Mouse (Mus musculus): ENCODE results near the gene Chrm4. TPM values are rescaled to one million over a fixed set of nuclear protein-coding genes. Genes with fewer than 3 reads are reported as not detected.

The Chrm4 gene
- polyA plus RNA-seq, 1 experiment from 2014 or later = 0.23 TPM

DNA sequence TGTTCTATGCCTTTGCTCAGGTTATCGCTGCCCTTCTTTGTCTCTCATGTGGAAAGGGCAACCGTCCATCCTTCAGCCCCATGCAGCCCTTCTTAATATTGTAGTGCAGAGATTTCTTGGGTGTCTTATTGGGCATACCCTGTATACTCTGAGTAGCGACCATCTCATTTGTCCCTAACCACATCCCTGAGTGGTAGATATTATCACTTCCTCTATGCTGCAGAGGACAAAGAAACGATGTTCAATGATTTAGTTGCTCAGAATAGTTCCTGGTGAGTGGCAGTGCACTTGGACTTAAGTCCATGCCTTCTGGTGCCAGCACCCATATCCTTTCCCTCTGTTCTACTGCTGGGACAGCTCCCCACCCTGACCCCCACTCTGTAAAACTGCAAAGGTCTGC, 50.9 kb downstream of the Chrm4 start:
- Histone ChIP-seq H3K9me3 (ENCODE audit: control insufficient read depth, low read length) (no peaks in the 10 kb centered on the region), H3K9ac (ENCODE audit: low read depth, low read length) (no peak overlapping the region), H3K4me2 (ENCODE audit: low read depth, low read length) (no peak overlapping the region), H3K27ac (ENCODE audit: low read length) (no peak overlapping the region), H3K4me1 (ENCODE audit: control insufficient read depth, insufficient read depth, low read length) (peaks cover 16% of the 10 kb centered on the region), H3K27me3 (replicated peaks; ENCODE audit: control insufficient read depth, insufficient read depth, low read length) (peaks cover 29% of the 10 kb centered on the region), H3K36me3 (ENCODE audit: control insufficient read depth, insufficient read depth, low read length) (no peaks in the 10 kb centered on the region), H3K4me3 (ENCODE audit: low read length) (no peak overlapping the region)
- ATAC-seq = no peak
- 74% methylated on average over 4 of the region's 4 CpGs for WGBS

Small RNA genes lying within 50 kb of the gene (microRNA-seq; reads per million reads assigned to microRNA genes)
- not detected for gene Mir6999

Other genes starting within 250 kb of the Chrm4 start
- gene Atg13, start 216.7 kb upstream of the Chrm4 start, polyA plus RNA-seq (2015; fragmentation: Nextera tagmentation; extraction: Ambion mirVana) = 22.9 and 25.8 TPM in 2 replicates
- 14.8 and 17.1 TPM in 2 replicates for gene Harbi1, start 216.4 kb upstream of the Chrm4 start, polyA plus RNA-seq (2015; fragmentation: Nextera tagmentation; extraction: Ambion mirVana)
- 11.8 and 12.8 TPM in 2 replicates for gene Ambra1, start 197.1 kb upstream of the Chrm4 start, polyA plus RNA-seq (2015; fragmentation: Nextera tagmentation; extraction: Ambion mirVana)
- gene Mdk, start 5.0 kb downstream of the Chrm4 start, polyA plus RNA-seq (2015; fragmentation: Nextera tagmentation; extraction: Ambion mirVana) = 370 and 437 TPM in 2 replicates
- gene Gm9821, start 18.5 kb downstream of the Chrm4 start, polyA plus RNA-seq (2015; fragmentation: Nextera tagmentation; extraction: Ambion mirVana) = 0.28 and 0.55 TPM in 2 replicates
- 46.4 and 66.7 TPM in 2 replicates for gene Dgkz, start 48.6 kb downstream of the Chrm4 start, polyA plus RNA-seq (2015; fragmentation: Nextera tagmentation; extraction: Ambion mirVana)
- gene Creb3l1, start 97.3 kb downstream of the Chrm4 start, polyA plus RNA-seq (2015; fragmentation: Nextera tagmentation; extraction: Ambion mirVana) = 16.6 and 17.6 TPM in 2 replicates
- 14.9 and 17.9 TPM in 2 replicates for gene Phf21a, start 165.9 kb downstream of the Chrm4 start, polyA plus RNA-seq (2015; fragmentation: Nextera tagmentation; extraction: Ambion mirVana)

Measured in intestine, embryonic 16.5 days (tissue).